Mouse (Mus musculus) cerebellum, adult 18-20 months (tissue): ENCODE results near the gene Skint10.

Experiments
- DNase-seq, 2 experiments: peaks; one replicate each; pipeline ENCODE4 v3.0.0; 2021

The Skint10 gene

GRCm38 (mm10) chr4:112774766-112775165 is at the start of gene Skint10:
TSS of gene Skint10 (minus strand) at chr4:112774866.
- no peak for DNase-seq

GRCm38 (mm10) chr4:112790646-112791045 is 16.0 kb upstream of the Skint10 start:
- no peak for DNase-seq
